Mouse (Mus musculus): ENCODE measurements around the gene Tsc2. TPM values are rescaled to one million over a fixed set of nuclear protein-coding genes. Genes with fewer than 3 reads are reported as not detected.

Tsc2 gene
- polyA plus RNA-seq, 1 experiment: 163 TPM

- no peak for DNase-seq
- Histone ChIP-seq H3K4me1 (replicated peaks; ENCODE audit: control insufficient read depth, insufficient read depth, low read length) (peaks cover 12% of the 10 kb centered on the region), H3K36me3 (ENCODE audit: control insufficient read depth, insufficient read depth, low read length) (no peaks in the 10 kb centered on the region; the same call in 1 of the 2 replicates), H3K27me3 (ENCODE audit: control insufficient read depth, insufficient read depth, low read length) (no peaks in the 10 kb centered on the region), H3K4me3 (ENCODE audit: control insufficient read depth, insufficient read depth, low read length) (no peak overlapping the region), H3K27ac (ENCODE audit: control insufficient read depth, insufficient read depth, low read length) (no peak overlapping the region)
- TF ChIP-seq CTCF (IDR thresholded peaks at IDR 0.05; ENCODE audit: borderline replicate concordance, control insufficient read depth, extremely low read depth, insufficient read depth, low read length, poor library complexity) (no peak), POLR2A (IDR thresholded peaks at IDR 0.05; ENCODE audit: control insufficient read depth, extremely low read depth, insufficient read depth, low read length, poor library complexity) (no peak)
- 96% methylated on average over 14 of the region's 14 CpGs for WGBS
Measured at GRCm38 (mm10) chr17:24630072-24630471, 2.4 kb downstream of the Tsc2 start.

- peaks cover 11% of the 10 kb centered on the region for H3K36me3 ChIP-seq (ENCODE audit: control insufficient read depth, insufficient read depth, low read length)
- H3K4me1 ChIP-seq (replicated peaks; ENCODE audit: control insufficient read depth, insufficient read depth, low read length): peaks cover 12% of the 10 kb centered on the region
- no peaks in the 10 kb centered on the region for H3K27me3 ChIP-seq (ENCODE audit: control insufficient read depth, insufficient read depth, low read length)
- H3K4me3 ChIP-seq (ENCODE audit: control insufficient read depth, insufficient read depth, low read length): no peak overlapping the region
- H3K27ac ChIP-seq (ENCODE audit: control insufficient read depth, insufficient read depth, low read length): no peak overlapping the region
- DNase-seq: peak; percentile 76
- 41% methylated on average over 5 of the region's 5 CpGs for WGBS
- TF ChIP-seq POLR2A (IDR thresholded peaks at IDR 0.05; ENCODE audit: control insufficient read depth, extremely low read depth, insufficient read depth, low read length, poor library complexity): no peak
- TF ChIP-seq CTCF (IDR thresholded peaks at IDR 0.05; ENCODE audit: borderline replicate concordance, control insufficient read depth, extremely low read depth, insufficient read depth, low read length, poor library complexity): peak; percentile 89; the same call in 1 of the 2 replicates
Measured at GRCm38 (mm10) chr17:24628646-24629045, 3.8 kb downstream of the Tsc2 start.

DNA sequence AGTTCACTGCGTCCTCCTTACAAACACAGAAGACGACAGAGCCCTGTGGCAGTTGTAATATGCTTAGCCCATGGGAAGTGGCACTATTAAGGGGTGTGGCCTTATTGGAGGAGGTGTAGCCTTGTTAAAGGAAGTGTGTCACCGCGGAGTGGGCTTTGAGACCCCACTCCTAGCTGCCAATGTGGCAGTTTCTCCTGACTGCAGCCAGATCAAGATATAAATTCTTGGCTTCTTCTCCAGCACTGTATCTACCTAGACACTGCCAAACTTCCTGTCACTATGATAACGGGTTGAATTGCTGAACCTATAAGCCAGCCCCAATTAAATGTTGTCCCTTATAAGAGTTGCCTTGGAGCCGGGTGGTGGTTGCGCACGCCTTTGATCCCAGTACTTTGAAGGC, 7.0 kb downstream of the Tsc2 start:
- H3K36me3 ChIP-seq (ENCODE audit: control insufficient read depth, insufficient read depth, low read length): peaks cover 38% of the 10 kb centered on the region
- no peak overlapping the region for H3K27ac ChIP-seq (ENCODE audit: control insufficient read depth, insufficient read depth, low read length)

GRCm38 (mm10) chr17:24617561-24618194, 14.8 kb downstream of the Tsc2 start:
- TF ChIP-seq POLR2A (IDR thresholded peaks at IDR 0.05; ENCODE audit: control insufficient read depth, extremely low read depth, insufficient read depth, low read length, poor library complexity): no peak
- TF ChIP-seq CTCF (IDR thresholded peaks at IDR 0.05; ENCODE audit: borderline replicate concordance, control insufficient read depth, extremely low read depth, insufficient read depth, low read length, poor library complexity): no peak
- H3K36me3 ChIP-seq (ENCODE audit: control insufficient read depth, insufficient read depth, low read length): peaks cover 44% of the 10 kb centered on the region
- no peak overlapping the region for H3K4me3 ChIP-seq (ENCODE audit: control insufficient read depth, insufficient read depth, low read length)
- H3K27me3 ChIP-seq (ENCODE audit: control insufficient read depth, insufficient read depth, low read length): no peaks in the 10 kb centered on the region
- WGBS: 67% methylated on average over 14 of the region's 14 CpGs
- H3K27ac ChIP-seq (ENCODE audit: control insufficient read depth, insufficient read depth, low read length): no peak overlapping the region
- H3K4me1 ChIP-seq (replicated peaks; ENCODE audit: control insufficient read depth, insufficient read depth, low read length): no peaks in the 10 kb centered on the region
- no peak for DNase-seq

More for the DNA sequence above, 7.0 kb downstream of the Tsc2 start:
- DNase-seq: no peak
- no peaks in the 10 kb centered on the region for H3K4me1 ChIP-seq (replicated peaks; ENCODE audit: control insufficient read depth, insufficient read depth, low read length)
- TF ChIP-seq CTCF (IDR thresholded peaks at IDR 0.05; ENCODE audit: borderline replicate concordance, control insufficient read depth, extremely low read depth, insufficient read depth, low read length, poor library complexity) (no peak), POLR2A (IDR thresholded peaks at IDR 0.05; ENCODE audit: control insufficient read depth, extremely low read depth, insufficient read depth, low read length, poor library complexity) (no peak)
- no peak overlapping the region for H3K4me3 ChIP-seq (ENCODE audit: control insufficient read depth, insufficient read depth, low read length)
- 98% methylated on average over 8 of the region's 8 CpGs for WGBS
- no peaks in the 10 kb centered on the region for H3K27me3 ChIP-seq (ENCODE audit: control insufficient read depth, insufficient read depth, low read length)

DNA sequence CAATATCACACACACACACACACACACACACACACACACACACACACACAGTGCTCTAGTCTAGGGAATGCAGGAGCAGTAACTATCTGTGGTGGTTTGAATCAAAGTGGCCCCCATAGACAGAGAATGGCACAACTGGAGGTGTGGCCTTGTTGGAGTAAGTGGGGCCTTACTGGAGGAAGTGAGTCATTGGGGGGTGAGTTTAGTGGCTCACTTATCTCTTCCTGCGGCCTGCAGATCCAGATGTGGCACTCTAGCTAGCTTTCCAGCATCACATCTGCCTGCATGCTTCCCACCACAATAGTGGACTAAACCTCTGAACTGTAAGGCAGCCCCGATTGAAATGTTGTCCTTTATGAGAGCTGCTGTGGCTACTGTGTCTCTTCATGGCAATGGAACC, 21.7 kb downstream of the Tsc2 start:
- Histone ChIP-seq H3K27ac (ENCODE audit: control insufficient read depth, insufficient read depth, low read length) (no peak overlapping the region), H3K36me3 (ENCODE audit: control insufficient read depth, insufficient read depth, low read length) (peaks cover 9% of the 10 kb centered on the region), H3K4me1 (replicated peaks; ENCODE audit: control insufficient read depth, insufficient read depth, low read length) (no peaks in the 10 kb centered on the region), H3K27me3 (ENCODE audit: control insufficient read depth, insufficient read depth, low read length) (no peaks in the 10 kb centered on the region), H3K4me3 (ENCODE audit: control insufficient read depth, insufficient read depth, low read length) (no peak overlapping the region)
- 12% methylated on average over 2 of the region's 2 CpGs for WGBS
- no peak for DNase-seq
- TF ChIP-seq CTCF (IDR thresholded peaks at IDR 0.05; ENCODE audit: borderline replicate concordance, control insufficient read depth, extremely low read depth, insufficient read depth, low read length, poor library complexity) (no peak), POLR2A (IDR thresholded peaks at IDR 0.05; ENCODE audit: control insufficient read depth, extremely low read depth, insufficient read depth, low read length, poor library complexity) (no peak)

- TF ChIP-seq POLR2A (IDR thresholded peaks at IDR 0.05; ENCODE audit: control insufficient read depth, extremely low read depth, insufficient read depth, low read length, poor library complexity) (no peak), CTCF (IDR thresholded peaks at IDR 0.05; ENCODE audit: borderline replicate concordance, control insufficient read depth, extremely low read depth, insufficient read depth, low read length, poor library complexity) (no peak)
- Histone ChIP-seq H3K27ac (ENCODE audit: control insufficient read depth, insufficient read depth, low read length) (no peak overlapping the region), H3K4me3 (ENCODE audit: control insufficient read depth, insufficient read depth, low read length) (no peak overlapping the region), H3K4me1 (replicated peaks; ENCODE audit: control insufficient read depth, insufficient read depth, low read length) (0 out of 2 replicates have a peak, but pooled peaks cover 4% of the 10 kb centered on the region), H3K27me3 (ENCODE audit: control insufficient read depth, insufficient read depth, low read length) (no peaks in the 10 kb centered on the region), H3K36me3 (ENCODE audit: control insufficient read depth, insufficient read depth, low read length) (peaks cover 14% of the 10 kb centered on the region)
- WGBS: 81% methylated on average over 8 of the region's 8 CpGs
- no peak for DNase-seq
Measured at GRCm38 (mm10) chr17:24608874-24609273, 23.6 kb downstream of the Tsc2 start.
